Mouse (Mus musculus): ENCODE data around the gene Prokr2.

- no peak for TF ChIP-seq POLR2A (IDR thresholded peaks at IDR 0.05; ENCODE audit: insufficient read length, low read depth)
- no peak for TF ChIP-seq MAX (IDR thresholded peaks at IDR 0.05; ENCODE audit: low read depth)
- TF ChIP-seq TCF3 (IDR thresholded peaks at IDR 0.05; ENCODE audit: insufficient read length, low read depth): no peak
- TF ChIP-seq TCF12 (IDR thresholded peaks at IDR 0.05; ENCODE audit: insufficient read depth, poor library complexity, severe bottlenecking): no peak
- no peak for TF ChIP-seq MYOD1 (IDR thresholded peaks at IDR 0.05; ENCODE audit: control insufficient read depth in 1 of 3, insufficient read length in 2 of 3, low read depth in 2 of 3)
These were observed 10.1 kb downstream of the Prokr2 start for GRCm38 (mm10) chr2:132375135-132375534.

Measured in myocyte (in vitro differentiated cells).